Mouse (Mus musculus) heart, embryonic 14.5 days (tissue): ENCODE data around the gene Mrnip. TPM values are rescaled to one million over a fixed set of nuclear protein-coding genes. Genes with fewer than 3 reads are reported as not detected.
A peak's percentile ranks its signal among the peaks of the same experiment; 100 is the strongest.

Experiments used
- ATAC-seq: fragments of 200-750 bp; cut with Nextera tagmentation; 2 replicates; pipeline ENCODE4 v1.8.0; 2017; ENCODE audit warnings: low read depth, moderate TSS enrichment; ENCODE audit not compliant: insufficient number of reproducible peaks, insufficient read depth, low FRiP score
- H3K27ac ChIP-seq, 2 experiments: fragments of 200-500 bp in 1 of 2; fragments of 300-500 bp in 1 of 2; sonication (generic) in 1 of 2; replicated peaks in 1 of 2; 2 replicates each; pipeline ENCODE4 v1.5.1; 2012 to 2014; ENCODE audit warnings: low read depth in 2 of 2, low read length in 2 of 2, control low read depth in 1 of 2, mild to moderate bottlenecking in 1 of 2, mixed read lengths in 1 of 2; ENCODE audit not compliant: control insufficient read depth in 1 of 2, insufficient read depth in 1 of 2
- H3K27me3 ChIP-seq: fragments of 300-500 bp; sonication (generic); 2 replicates; pipeline ENCODE4 v1.6.1; 2014; ENCODE audit warnings: mild to moderate bottlenecking, low read length, control low read depth; ENCODE audit not compliant: control insufficient read depth, insufficient read depth
- H3K36me3 ChIP-seq: fragments of 300-500 bp; sonication (generic); 2 replicates; pipeline ENCODE4 v1.6.1; 2014; ENCODE audit warnings: mild to moderate bottlenecking, control low read depth, low read length, mixed read lengths; ENCODE audit not compliant: control insufficient read depth, insufficient read depth
- H3K4me1 ChIP-seq, 2 experiments: fragments of 200-500 bp in 1 of 2; fragments of 300-500 bp in 1 of 2; sonication (generic) in 1 of 2; 2 replicates each; pipeline ENCODE4 v1.6.1; 2012 to 2014; ENCODE audit warnings: low read length in 2 of 2, control low read depth in 1 of 2, mixed read lengths in 1 of 2; ENCODE audit not compliant: control insufficient read depth in 2 of 2, insufficient read depth in 2 of 2
- H3K4me2 ChIP-seq: fragments of 300-500 bp; sonication (generic); 2 replicates; pipeline ENCODE4 v1.6.1; 2014; ENCODE audit warnings: mild to moderate bottlenecking, low read length
- H3K4me3 ChIP-seq, 2 experiments: fragments of 200-500 bp in 1 of 2; fragments of 300-500 bp in 1 of 2; sonication (generic) in 1 of 2; 2 replicates each; pipeline ENCODE4 v1.5.1; 2012 to 2014; ENCODE audit warnings: low read length in 2 of 2, mild to moderate bottlenecking in 2 of 2, control low read depth in 1 of 2, low read depth in 1 of 2, moderate library complexity in 1 of 2; ENCODE audit not compliant: control insufficient read depth in 1 of 2, insufficient read depth in 1 of 2
- H3K9ac ChIP-seq: fragments of 300-500 bp; sonication (generic); 2 replicates; pipeline ENCODE4 v1.6.1; 2014; ENCODE audit warnings: mild to moderate bottlenecking, low read length
- H3K9me3 ChIP-seq: fragments of 300-500 bp; sonication (generic); 2 replicates; pipeline ENCODE4 v1.6.1; 2016; ENCODE audit warnings: low read length, control low read depth; ENCODE audit not compliant: control insufficient read depth
- WGBS: fragments of 180-500 bp; shearing (Covaris S2); extraction: QIAGEN DNeasy Blood & Tissue Kit; methylation state at CpG from one replicate; pipeline ENCODE4 v1.1.7; 2014; 5-methylcytosine and 5-hydroxymethylcytosine counted together
- polyA plus RNA-seq: library from polyadenylated mRNA; unstranded; fragments of >200 nt; fragmentation: Nextera tagmentation; extraction: Ambion mirVana; gene quantifications from 2 replicates; pipeline ENCODE4 v1.2.1, GENCODE M21; 2014

Mrnip gene
- polyA plus RNA-seq, 1 experiment from 2014 or later: 10.9 TPM

- Histone ChIP-seq H3K27ac (no peak overlapping the region), H3K27me3 (no peaks in the 10 kb centered on the region), H3K4me3 (no peak overlapping the region), H3K36me3 (peaks cover 17% of the 10 kb centered on the region), H3K4me1 (peaks cover 4 to 13% of the 10 kb centered on the region in 2 experiments; a peak in 3 of 4 replicates), H3K9me3 (no peaks in the 10 kb centered on the region), H3K4me2 (no peak overlapping the region), H3K9ac (no peak overlapping the region)
- WGBS: 71% methylated on average over 6 of the region's 6 CpGs
- no peak for ATAC-seq
Measured at GRCm38 (mm10) chr11:50180478-50181231, 6.4 kb downstream of the Mrnip start.

GRCm38 (mm10) chr11:50182702-50183101 is 8.5 kb downstream of the Mrnip start:
- Histone ChIP-seq H3K4me2 (no peak overlapping the region), H3K9me3 (no peaks in the 10 kb centered on the region), H3K27ac (peak overlapping the region; percentile 10 to 14; a peak in 1 of 4 replicates), H3K36me3 (peaks cover 13% of the 10 kb centered on the region), H3K4me3 (no peak overlapping the region), H3K9ac (no peak overlapping the region), H3K27me3 (no peaks in the 10 kb centered on the region), H3K4me1 (peaks cover 4 to 12% of the 10 kb centered on the region in 2 experiments; a peak in 3 of 4 replicates)
- ATAC-seq: no peak
- 77% methylated on average over 4 of the region's 4 CpGs for WGBS

- H3K9me3 ChIP-seq: no peaks in the 10 kb centered on the region
- 85% methylated on average over 3 of the region's 3 CpGs for WGBS
- H3K4me2 ChIP-seq: no peak overlapping the region
- H3K27me3 ChIP-seq: no peaks in the 10 kb centered on the region
- peaks cover 6% of the 10 kb centered on the region for H3K36me3 ChIP-seq
- no peak overlapping the region for H3K4me3 ChIP-seq
- peaks cover 4 to 12% of the 10 kb centered on the region in 2 experiments; a peak in 3 of 4 replicates for H3K4me1 ChIP-seq
- no peak overlapping the region for H3K27ac ChIP-seq
- ATAC-seq: no peak
- H3K9ac ChIP-seq: no peak overlapping the region
Measured at GRCm38 (mm10) chr11:50184788-50185187, 10.5 kb downstream of the Mrnip start.

- no peak overlapping the region for H3K4me3 ChIP-seq
- no peak for ATAC-seq
- H3K27me3 ChIP-seq: no peaks in the 10 kb centered on the region
- no peaks in the 10 kb centered on the region for H3K9me3 ChIP-seq
- peaks cover 2 to 5% of the 10 kb centered on the region in 2 experiments; a peak in 2 of 4 replicates for H3K4me1 ChIP-seq
- 79% methylated on average over 7 of the region's 7 CpGs for WGBS
- H3K4me2 ChIP-seq: no peak overlapping the region
- H3K27ac ChIP-seq: no peak overlapping the region
- no peak overlapping the region for H3K9ac ChIP-seq
- H3K36me3 ChIP-seq: peaks cover 6% of the 10 kb centered on the region
Measured at GRCm38 (mm10) chr11:50188682-50189081, 14.4 kb downstream of the Mrnip start.

- Histone ChIP-seq H3K36me3 (peaks cover 6% of the 10 kb centered on the region), H3K27me3 (no peaks in the 10 kb centered on the region), H3K4me2 (no peak overlapping the region), H3K9ac (no peak overlapping the region), H3K27ac (no peak overlapping the region), H3K9me3 (no peaks in the 10 kb centered on the region), H3K4me3 (no peak overlapping the region), H3K4me1 (no peaks in the 10 kb centered on the region; a peak in 1 of 4 replicates)
- ATAC-seq: no peak
- 67% methylated on average over 4 of the region's 4 CpGs for WGBS
Measured at GRCm38 (mm10) chr11:50190362-50190761, 16.1 kb downstream of the Mrnip start.

GRCm38 (mm10) chr11:50192278-50192677 is 18.0 kb downstream of the Mrnip start:
- ATAC-seq: no peak
- H3K27ac ChIP-seq: no peak overlapping the region
- no peaks in the 10 kb centered on the region for H3K9me3 ChIP-seq
- no peak overlapping the region for H3K4me2 ChIP-seq
- H3K4me1 ChIP-seq: no peaks in the 10 kb centered on the region; a peak in 1 of 4 replicates
- H3K27me3 ChIP-seq: no peaks in the 10 kb centered on the region
- 93% methylated on average over 3 of the region's 3 CpGs for WGBS
- H3K4me3 ChIP-seq: no peak overlapping the region
- H3K36me3 ChIP-seq: peaks cover 9% of the 10 kb centered on the region
- H3K9ac ChIP-seq: no peak overlapping the region

- peaks cover 19% of the 10 kb centered on the region for H3K36me3 ChIP-seq
- H3K27ac ChIP-seq: no peak overlapping the region
- H3K9me3 ChIP-seq: no peaks in the 10 kb centered on the region
- H3K9ac ChIP-seq: no peak overlapping the region
- no peaks in the 10 kb centered on the region; a peak in 1 of 4 replicates for H3K4me1 ChIP-seq
- H3K4me2 ChIP-seq: no peak overlapping the region
- no peak overlapping the region for H3K4me3 ChIP-seq
- no peak for ATAC-seq
- no peaks in the 10 kb centered on the region for H3K27me3 ChIP-seq
- 73% methylated on average over 7 of the region's 7 CpGs for WGBS
Measured at GRCm38 (mm10) chr11:50194070-50194469, 19.8 kb downstream of the Mrnip start.
